Mouse (Mus musculus): Measurements from ENCODE around the gene Ap3b2. TPM values are rescaled to one million over a fixed set of nuclear protein-coding genes. Genes with fewer than 3 reads are reported as not detected.

The Ap3b2 gene
- total RNA-seq (2021), result under 1 TPM; 0.38 to 0.51 TPM
- long read RNA-seq, experiment 1, result 0 reads
- long read RNA-seq, experiment 2, partial matches to known transcripts, result 1 of 2 reads
- long read RNA-seq, experiment 2, other reads (novel, unspliced or antisense), result 1 of 2 reads

GRCm38 (mm10) chr7:81493331-81494021 lies at the start of gene Ap3b2:
Ap3b2 (minus strand) TSS chr7:81493925.
- DNase-seq, result peak; percentile 55

DNA sequence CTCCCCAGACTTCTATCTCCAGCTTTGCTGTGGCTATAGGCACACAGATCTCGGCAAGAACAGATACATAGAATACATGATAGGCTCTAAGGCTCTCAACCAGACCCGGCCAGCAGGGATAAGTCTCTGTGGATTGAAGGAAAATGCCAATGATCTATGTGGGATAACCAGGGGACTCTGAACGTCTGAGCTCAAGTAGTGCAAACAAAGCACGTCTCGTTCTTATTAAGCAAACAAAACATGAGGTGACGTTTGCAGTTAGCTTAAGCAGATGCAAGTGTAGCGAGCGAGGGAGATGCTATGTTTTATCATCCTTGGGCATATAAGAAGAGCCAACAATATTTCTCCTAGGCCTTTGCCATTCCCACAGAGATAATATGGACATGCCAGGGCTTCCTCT lies 49.2 kb upstream of the Ap3b2 start:
- DNase-seq, result no peak

DNA sequence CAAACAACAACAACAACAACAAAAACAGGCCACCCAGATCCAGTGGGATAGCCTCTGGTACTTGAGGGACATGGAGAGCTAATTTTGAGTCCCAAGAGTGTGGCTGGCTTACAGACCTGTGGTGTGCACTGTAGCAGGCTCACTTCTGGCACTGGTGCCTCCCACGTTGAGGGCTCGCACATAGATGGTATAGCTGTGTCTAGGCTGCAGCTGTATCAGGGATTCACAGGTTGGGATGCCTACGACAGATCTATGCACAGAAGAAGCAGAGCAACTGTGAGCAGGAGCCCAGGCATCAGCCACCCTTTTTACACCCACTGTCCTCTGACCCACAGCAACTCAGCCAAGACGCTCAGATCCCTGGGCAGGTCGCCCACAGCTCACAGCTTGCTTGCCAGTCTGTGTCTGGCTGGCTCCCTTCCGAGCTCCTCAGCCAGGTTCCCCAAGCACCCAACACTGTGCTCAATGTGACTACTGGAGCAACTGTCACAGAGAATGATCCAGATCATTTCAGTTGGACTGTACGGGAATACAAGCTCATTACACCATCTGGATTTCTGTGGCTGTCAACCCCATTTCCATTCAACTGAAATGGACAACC lies 48.3 kb upstream of the Ap3b2 start:
- DNase-seq, result peak; percentile 85

DNA sequence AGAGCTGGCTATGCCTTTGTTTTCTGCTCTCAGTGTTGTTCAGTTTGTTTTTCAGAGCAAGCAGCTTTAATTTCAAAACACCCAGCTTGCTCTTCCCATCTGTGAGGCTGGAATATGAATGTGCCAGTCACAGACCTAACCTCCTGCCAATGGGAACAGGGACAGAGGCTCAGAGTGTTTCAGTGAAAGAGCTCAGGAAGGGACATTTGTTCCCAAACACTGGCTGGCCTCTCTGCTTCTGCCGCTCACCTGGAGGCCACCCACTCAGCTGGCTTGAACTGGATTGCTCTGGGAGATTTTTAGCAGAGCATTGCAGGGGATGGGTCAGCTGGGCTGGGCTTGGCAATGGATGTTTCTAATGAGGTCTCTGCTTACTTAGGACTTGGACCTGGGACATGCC lies 47.3 kb upstream of the Ap3b2 start:
- no peak for DNase-seq

- no peak for DNase-seq
These were observed 45.8 kb upstream of the Ap3b2 start for GRCm38 (mm10) chr7:81539565-81539964.

GRCm38 (mm10) chr7:81538070-81538675 lies 44.4 kb upstream of the Ap3b2 start:
- no peak for DNase-seq

- DNase-seq, result no peak
These were observed 42.8 kb upstream of the Ap3b2 start for GRCm38 (mm10) chr7:81536478-81536877.

- DNase-seq, result no peak
These were observed 37.7 kb upstream of the Ap3b2 start for GRCm38 (mm10) chr7:81531462-81531861.

DNA sequence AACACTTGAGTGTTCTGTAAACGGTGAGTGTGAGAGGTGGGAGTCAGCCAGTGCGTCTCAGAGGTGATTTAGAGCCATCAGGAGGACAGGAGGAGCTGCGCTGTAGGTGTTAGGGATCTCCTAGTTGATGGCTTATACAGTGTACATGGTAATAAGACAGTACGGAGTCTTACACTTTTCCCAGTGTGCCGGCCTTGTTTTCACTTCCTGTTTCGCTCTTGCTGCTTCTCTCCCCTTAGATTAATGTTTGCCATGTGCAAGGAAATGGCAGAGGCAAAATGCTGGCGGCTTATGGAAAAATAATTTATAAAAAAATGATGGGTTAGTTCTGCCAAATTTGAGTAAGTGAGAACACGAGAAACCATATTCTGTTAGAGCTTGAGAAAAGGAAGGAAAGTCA lies 35.2 kb upstream of the Ap3b2 start:
- no peak for DNase-seq

DNA sequence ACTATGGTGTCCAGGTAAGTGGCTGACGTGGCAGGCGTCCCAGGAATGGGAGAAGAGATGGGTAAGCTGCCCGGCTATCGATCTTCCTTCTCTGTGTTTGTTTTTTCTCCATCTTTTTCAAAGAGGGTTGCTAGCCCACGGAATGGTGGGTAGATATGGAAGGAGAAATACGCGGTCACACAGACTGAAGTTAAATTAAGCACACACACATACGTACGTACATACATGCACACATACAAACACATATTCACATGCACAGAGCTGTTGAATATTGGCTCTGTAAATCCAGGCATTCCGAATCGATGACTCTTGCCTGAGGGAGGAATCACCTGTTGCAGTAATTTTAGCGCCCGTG lies 29.9 kb upstream of the Ap3b2 start:
- DNase-seq, result no peak

GRCm38 (mm10) chr7:81523008-81523662 lies 29.4 kb upstream of the Ap3b2 start:
- peak; percentile 86 for DNase-seq

DNA sequence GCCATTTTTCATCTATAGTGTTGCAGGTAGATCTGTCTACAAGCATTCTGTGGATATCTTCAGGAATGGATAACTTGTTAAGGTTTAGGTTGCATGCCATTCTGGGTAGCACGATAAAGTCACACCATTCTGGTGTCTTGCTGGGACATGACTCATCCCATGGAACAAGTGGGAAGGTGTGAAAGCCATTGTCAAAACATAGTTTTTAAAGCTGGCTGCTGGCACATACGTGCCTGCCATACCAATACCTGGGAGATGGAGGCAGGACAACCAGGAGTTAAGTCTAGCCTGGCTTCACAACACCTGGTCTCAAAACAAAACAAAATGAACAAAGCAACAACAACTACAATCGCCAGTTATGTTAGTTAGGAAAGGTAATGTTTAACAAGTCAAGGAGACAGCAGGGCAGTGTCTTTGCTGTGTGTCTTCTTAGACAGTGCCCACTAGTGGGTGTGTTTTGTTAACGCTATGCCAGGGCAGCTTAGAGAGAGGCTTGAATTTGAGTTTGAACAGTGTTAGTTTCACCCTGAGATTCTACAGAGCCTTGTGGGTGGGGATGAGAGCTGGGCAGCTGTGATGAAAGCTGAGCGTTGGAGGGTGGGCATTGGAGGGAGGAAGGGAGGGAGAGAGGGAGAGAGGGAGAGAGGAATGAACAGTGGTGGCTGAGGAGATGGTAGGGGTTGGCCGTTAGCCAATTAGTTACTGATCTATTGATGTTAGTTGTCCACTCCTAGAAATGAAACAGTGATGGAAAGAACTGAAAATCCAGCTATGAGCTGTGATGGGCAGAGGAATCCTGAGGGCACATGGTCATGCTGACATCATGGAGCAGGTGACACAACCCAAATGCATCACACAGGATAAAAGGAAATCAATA lies 22.7 kb upstream of the Ap3b2 start:
- no peak for DNase-seq

DNA sequence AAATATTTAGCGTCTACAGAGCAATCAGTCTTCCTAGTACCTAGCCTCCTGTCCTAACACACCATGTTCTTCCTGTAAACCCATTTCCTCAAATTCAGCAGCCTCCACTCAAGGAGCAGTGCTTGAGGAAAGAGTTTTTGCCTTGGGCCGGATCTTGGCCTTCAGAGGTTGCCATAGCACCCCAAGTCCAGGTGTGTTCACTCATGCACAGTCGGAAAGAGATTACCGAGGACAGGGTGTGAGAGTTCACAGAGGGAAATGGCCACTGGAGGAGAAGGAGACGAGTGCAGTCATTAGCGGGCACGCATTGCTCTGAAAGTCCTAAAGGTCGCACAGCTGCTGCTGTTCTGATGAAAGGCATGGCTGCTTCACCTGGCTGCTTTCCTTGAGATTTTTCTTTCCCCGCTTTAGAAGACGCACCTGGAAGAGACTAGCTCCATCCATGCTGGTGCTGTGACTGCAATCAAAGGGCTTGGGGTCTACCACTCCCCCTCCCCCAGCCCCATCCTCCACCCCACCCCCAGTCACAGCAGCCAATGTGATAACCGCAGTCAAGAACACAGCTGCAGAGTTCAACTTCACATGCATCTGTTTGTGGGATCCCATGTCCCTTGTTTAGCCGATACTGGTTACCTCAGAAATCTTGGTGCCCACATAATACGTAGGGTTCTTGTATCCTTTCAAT lies 21.3 kb upstream of the Ap3b2 start:
- DNase-seq, result no peak

DNA sequence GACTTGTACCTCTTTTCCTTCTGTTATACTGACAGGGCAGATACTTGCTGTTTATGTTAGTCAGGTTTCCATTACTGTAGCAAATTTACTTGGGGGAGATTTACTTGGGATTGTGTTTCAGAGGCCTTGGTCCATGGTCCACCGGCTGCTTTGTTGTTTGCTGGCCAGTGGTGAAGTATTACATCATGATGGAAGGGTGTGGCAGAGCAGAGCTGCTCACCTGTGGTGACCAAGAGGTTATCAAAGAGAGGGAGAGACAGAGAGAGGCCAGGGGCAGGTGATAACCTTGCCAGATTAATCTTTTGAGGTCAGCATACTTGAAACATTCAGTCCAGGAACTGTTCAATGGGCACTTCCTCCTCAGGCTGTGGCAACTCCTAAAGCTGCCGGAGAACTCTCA lies 7.3 kb upstream of the Ap3b2 start:
- DNase-seq, result no peak

GRCm38 (mm10) chr7:81498181-81498580 lies 4.5 kb upstream of the Ap3b2 start, which contains the start of gene BC048679:
BC048679 (minus strand) TSS chr7:81498281.
- no peak for DNase-seq

- no peak for DNase-seq
These were observed 3.4 kb upstream of the Ap3b2 start for GRCm38 (mm10) chr7:81497171-81497570.

- no peak for DNase-seq
These were observed 1.1 kb downstream of the Ap3b2 start for GRCm38 (mm10) chr7:81492628-81493027.

- no peak for DNase-seq
These were observed 4.1 kb downstream of the Ap3b2 start for GRCm38 (mm10) chr7:81489649-81490048.

- no peak for DNase-seq
These were observed 12.9 kb downstream of the Ap3b2 start for GRCm38 (mm10) chr7:81480800-81481199.

DNA sequence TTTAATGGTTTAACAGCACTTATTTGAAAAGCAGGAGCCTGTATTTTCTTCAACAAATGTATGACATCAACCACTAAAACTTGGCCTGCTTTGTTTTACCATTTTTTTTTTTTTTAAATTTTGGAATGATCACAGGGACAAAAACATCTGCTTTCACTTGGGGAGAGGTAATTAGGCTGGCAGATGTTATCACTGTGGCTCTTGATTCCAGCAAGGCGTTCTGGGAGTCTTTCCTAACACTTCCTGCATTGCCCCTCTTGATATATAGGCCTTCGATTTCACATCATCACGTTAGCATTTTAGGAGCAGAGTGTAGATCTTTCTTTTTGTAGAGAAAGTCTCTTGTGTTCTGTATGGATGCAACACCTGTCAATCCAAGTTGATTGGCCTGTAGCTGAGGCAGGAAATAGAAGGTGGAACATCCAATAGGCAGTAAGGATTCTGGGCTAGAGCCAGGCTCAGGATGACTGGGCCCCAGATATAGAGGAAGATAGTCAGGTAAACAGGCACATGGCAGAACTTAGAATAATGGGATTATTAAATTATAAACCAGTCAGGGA lies 14.1 kb downstream of the Ap3b2 start:
- no peak for DNase-seq

GRCm38 (mm10) chr7:81478261-81478660 lies 15.5 kb downstream of the Ap3b2 start:
- peak; percentile 35 for DNase-seq

Data from gastrocnemius, postnatal 25 days (tissue).